In the genomic region with DNA sequence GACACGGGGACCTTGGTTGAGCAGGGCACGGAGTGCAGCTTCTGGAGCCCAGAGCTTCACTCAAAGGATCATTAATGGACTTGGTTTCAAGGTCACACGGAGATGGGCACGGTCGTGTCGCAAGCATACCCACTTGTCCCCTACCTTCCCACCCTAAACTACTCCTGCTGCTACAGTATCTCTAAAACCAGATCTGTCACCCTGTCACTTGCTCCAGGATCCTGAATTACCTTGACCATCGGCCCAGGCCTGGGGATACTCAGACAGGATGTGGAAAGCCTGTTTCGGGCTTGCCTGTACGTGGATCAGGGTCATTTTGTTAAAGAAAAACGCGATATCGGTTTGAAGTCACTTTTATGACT, we compare ENCODE assay signal across 14 mouse cellular contexts. TPM values are rescaled to one million over a fixed set of nuclear protein-coding genes. Genes with fewer than 3 reads are reported as not detected.
A peak's percentile ranks its signal among the peaks of the same experiment; 100 is the strongest.
DNase-seq lines count a peak whose midpoint lies in the region; ATAC-seq and TF ChIP-seq lines count a peak whose summit lies in the region.
"Had no signal": no experiment of that assay in that cellular context is flagged by ENCODE, and none has a peak within 500 bp of the region (broad histone marks: within the 10 kb centered on the region; RNA-seq: fewer than 3 reads in every experiment).

No protein-coding gene starts in this region.

- 0 out of 2 replicates have a peak, but pooled peaks cover 5% of the 10 kb centered on the region for H3K36me3 ChIP-seq in lung, embryonic 14.5 days (ENCODE audit: insufficient read depth)
- 0 out of 2 replicates have a peak, but pooled peaks cover 4% of the 10 kb centered on the region for H3K36me3 ChIP-seq in intestine, embryonic 14.5 days (ENCODE audit: control insufficient read depth, insufficient read depth, low read length)
- 0 out of 2 replicates have a peak, but pooled peaks cover 3% of the 10 kb centered on the region for H3K36me3 ChIP-seq in neural tube, embryonic 15.5 days
- no peaks in the 10 kb centered on the region for H3K36me3 ChIP-seq in midbrain, embryonic 13.5 days
- H3K36me3 ChIP-seq: heart, embryonic 10.5 days; liver, embryonic 15.5 days had no signal

- peak overlapping the region; percentile 90 for H3K4me3 ChIP-seq in lung, embryonic 14.5 days (ENCODE audit: low read depth, low read length)
- peak overlapping the region; percentile 36 for H3K4me3 ChIP-seq in intestine, embryonic 14.5 days (ENCODE audit: low read depth, low read length)
- peak overlapping the region; percentile 81 for H3K4me3 ChIP-seq in neural tube, embryonic 15.5 days (replicated peaks)
- H3K4me3 ChIP-seq in midbrain, embryonic 13.5 days (replicated peaks): no peak overlapping the region
- H3K4me3 ChIP-seq: liver, embryonic 15.5 days had no signal

- TF ChIP-seq CTCF in lung, embryonic 14.5 days (IDR thresholded peaks at IDR 0.05; ENCODE audit: low read depth): no peak

- peak overlapping the region; percentile 89; the same call in 1 of the 2 replicates for H3K27ac ChIP-seq in lung, embryonic 14.5 days (ENCODE audit: low read depth)
- no peak overlapping the region for H3K27ac ChIP-seq in intestine, embryonic 14.5 days (ENCODE audit: low read depth)
- peak overlapping the region; percentile 89 for H3K27ac ChIP-seq in neural tube, embryonic 15.5 days (replicated peaks)
- no peak overlapping the region for H3K27ac ChIP-seq in midbrain, embryonic 13.5 days
- H3K27ac ChIP-seq: heart, embryonic 10.5 days; liver, embryonic 15.5 days had no signal

- no peak for ATAC-seq in lung, embryonic 14.5 days (ENCODE audit: insufficient read depth)
- ATAC-seq in intestine, embryonic 14.5 days (replicated peaks; ENCODE audit: low FRiP score, low TSS enrichment, low read depth): no peak
- ATAC-seq in neural tube, embryonic 15.5 days (ENCODE audit: low FRiP score): no peak
- ATAC-seq in midbrain, embryonic 13.5 days: no peak
- ATAC-seq: midbrain, embryonic 16.5 days had no signal

- DNase-seq in lung, embryonic 14.5 days: no peak
- DNase-seq in lung, adult 18-20 months: no peak
- peak; percentile 67 for DNase-seq in intestine, embryonic 14.5 days (ENCODE audit: low spot score)
- peak; percentile 30 for DNase-seq in kidney, postnatal 14 days
- no peak for DNase-seq in right cerebral cortex, adult 2 months (ENCODE audit: low spot score in 2 of 2)
- no peak for DNase-seq in left cerebral cortex, adult 8-10 months (ENCODE audit: low spot score in 2 of 2)
- DNase-seq: cerebellum, postnatal 25 days; layer of hippocampus, postnatal 36 days had no signal

- peak overlapping the region; percentile 64 for H3K9ac ChIP-seq in lung, embryonic 14.5 days
- peak overlapping the region; percentile 51 for H3K9ac ChIP-seq in intestine, embryonic 14.5 days (ENCODE audit: low read length)
- H3K9ac ChIP-seq in neural tube, embryonic 15.5 days (replicated peaks): peak overlapping the region; percentile 63
- H3K9ac ChIP-seq in midbrain, embryonic 13.5 days (replicated peaks): no peak overlapping the region
- H3K9ac ChIP-seq: liver, embryonic 15.5 days had no signal

- H3K27me3 ChIP-seq in lung, embryonic 14.5 days (ENCODE audit: insufficient read depth, low read length): peaks cover 90% of the 10 kb centered on the region
- peaks cover 73% of the 10 kb centered on the region for H3K27me3 ChIP-seq in intestine, embryonic 14.5 days (replicated peaks; ENCODE audit: control insufficient read depth, insufficient read depth, low read length)
- H3K27me3 ChIP-seq in neural tube, embryonic 15.5 days (replicated peaks): no peaks in the 10 kb centered on the region
- H3K27me3 ChIP-seq in midbrain, embryonic 13.5 days: peaks cover 100% of the 10 kb centered on the region

- no peaks in the 10 kb centered on the region for H3K9me3 ChIP-seq in lung, embryonic 14.5 days (ENCODE audit: low read depth, low read length)
- H3K9me3 ChIP-seq in intestine, embryonic 14.5 days (ENCODE audit: control insufficient read depth, low read length): no peaks in the 10 kb centered on the region
- H3K9me3 ChIP-seq in neural tube, embryonic 15.5 days (replicated peaks): no peaks in the 10 kb centered on the region
- no peaks in the 10 kb centered on the region for H3K9me3 ChIP-seq in midbrain, embryonic 13.5 days
- H3K9me3 ChIP-seq: heart, embryonic 10.5 days; liver, embryonic 15.5 days had no signal

- H3K4me2 ChIP-seq in lung, embryonic 14.5 days: peak overlapping the region; percentile 87
- peak overlapping the region; percentile 78 for H3K4me2 ChIP-seq in intestine, embryonic 14.5 days (ENCODE audit: low read length)
- H3K4me2 ChIP-seq in neural tube, embryonic 15.5 days: peak overlapping the region; percentile 85
- H3K4me2 ChIP-seq in midbrain, embryonic 13.5 days (replicated peaks): no peak overlapping the region
- H3K4me2 ChIP-seq: liver, embryonic 15.5 days had no signal

- H3K4me1 ChIP-seq in lung, embryonic 14.5 days (ENCODE audit: insufficient read depth): 0 out of 2 replicates have a peak, but pooled peaks cover 3% of the 10 kb centered on the region
- H3K4me1 ChIP-seq in intestine, embryonic 14.5 days (replicated peaks; ENCODE audit: control insufficient read depth, insufficient read depth, low read length): peaks cover 41% of the 10 kb centered on the region
- peaks cover 68% of the 10 kb centered on the region for H3K4me1 ChIP-seq in neural tube, embryonic 15.5 days
- 0 out of 2 replicates have a peak, but pooled peaks cover 6% of the 10 kb centered on the region for H3K4me1 ChIP-seq in midbrain, embryonic 13.5 days (replicated peaks)

- WGBS in lung, embryonic 14.5 days: 30% methylated on average over 12 of the region's 12 CpGs
- WGBS in intestine, embryonic 14.5 days: 33% methylated on average over 12 of the region's 12 CpGs
- WGBS in neural tube, embryonic 15.5 days: 6% methylated on average over 12 of the region's 12 CpGs
- WGBS in midbrain, embryonic 13.5 days: 7% methylated on average over 12 of the region's 12 CpGs

RNA-seq across cellular contexts. Expression of gene Hoxa6, which starts 1.1 kb away (rescaled TPM):
- 4.0 and 5.1 TPM in 2 replicates for polyA plus RNA-seq in lung, embryonic 14.5 days (2014; fragmentation: Nextera tagmentation; extraction: Ambion mirVana)
- 2.5 and 3.9 TPM in 2 replicates for polyA plus RNA-seq in intestine, embryonic 14.5 days (2014; fragmentation: Nextera tagmentation; extraction: Ambion mirVana)
- polyA plus RNA-seq in neural tube, embryonic 15.5 days (2015; fragmentation: Nextera tagmentation; extraction: Ambion mirVana): 10.3 and 15.0 TPM in 2 replicates
- polyA plus RNA-seq in midbrain, embryonic 13.5 days (2015; fragmentation: Nextera tagmentation; extraction: Ambion mirVana): not detected in 2 replicates
- total RNA-seq in left cerebral cortex, adult 8-10 months (2022): not detected
- total RNA-seq: layer of hippocampus, postnatal 36 days had no signal
- polyA plus RNA-seq: liver, embryonic 15.5 days; midbrain, embryonic 16.5 days had no signal

RNA-seq across cellular contexts. Expression of gene Hoxa3, which starts 3.5 kb away (rescaled TPM):
- polyA plus RNA-seq in lung, embryonic 14.5 days (2014; fragmentation: Nextera tagmentation; extraction: Ambion mirVana): 10.3 and 11.3 TPM in 2 replicates
- 9.2 and 9.7 TPM in 2 replicates for polyA plus RNA-seq in intestine, embryonic 14.5 days (2014; fragmentation: Nextera tagmentation; extraction: Ambion mirVana)
- 10.7 and 14.6 TPM in 2 replicates for polyA plus RNA-seq in neural tube, embryonic 15.5 days (2015; fragmentation: Nextera tagmentation; extraction: Ambion mirVana)
- not detected in 2 replicates for polyA plus RNA-seq in midbrain, embryonic 13.5 days (2015; fragmentation: Nextera tagmentation; extraction: Ambion mirVana)
- not detected for total RNA-seq in left cerebral cortex, adult 8-10 months (2022)
- total RNA-seq: layer of hippocampus, postnatal 36 days had no signal
- polyA plus RNA-seq: midbrain, embryonic 16.5 days had no signal

RNA-seq across cellular contexts. Expression of gene Gm28308, which starts 3.5 kb away (rescaled TPM):
- polyA plus RNA-seq in lung, embryonic 14.5 days (2014; fragmentation: Nextera tagmentation; extraction: Ambion mirVana): not detected in 2 replicates
- polyA plus RNA-seq in intestine, embryonic 14.5 days (2014; fragmentation: Nextera tagmentation; extraction: Ambion mirVana): not detected in 2 replicates
- not detected in 2 replicates for polyA plus RNA-seq in neural tube, embryonic 15.5 days (2015; fragmentation: Nextera tagmentation; extraction: Ambion mirVana)
- not detected in 2 replicates for polyA plus RNA-seq in midbrain, embryonic 13.5 days (2015; fragmentation: Nextera tagmentation; extraction: Ambion mirVana)
- total RNA-seq in left cerebral cortex, adult 8-10 months (2022): not detected
- total RNA-seq: layer of hippocampus, postnatal 36 days had no signal
- polyA plus RNA-seq: brain, embryonic 14.5 days; heart, embryonic 10.5 days; liver, embryonic 15.5 days; midbrain, embryonic 16.5 days had no signal

RNA-seq across cellular contexts. Expression of gene Hoxa5, which starts 5.3 kb away (rescaled TPM):
- 58.3 and 58.5 TPM in 2 replicates for polyA plus RNA-seq in lung, embryonic 14.5 days (2014; fragmentation: Nextera tagmentation; extraction: Ambion mirVana)
- 30.1 and 34.1 TPM in 2 replicates for polyA plus RNA-seq in intestine, embryonic 14.5 days (2014; fragmentation: Nextera tagmentation; extraction: Ambion mirVana)
- 26.8 and 73.9 TPM in 2 replicates for polyA plus RNA-seq in neural tube, embryonic 15.5 days (2015; fragmentation: Nextera tagmentation; extraction: Ambion mirVana)
- polyA plus RNA-seq in midbrain, embryonic 13.5 days (2015; fragmentation: Nextera tagmentation; extraction: Ambion mirVana): 0.08 and 0.17 TPM in 2 replicates
- not detected for total RNA-seq in left cerebral cortex, adult 8-10 months (2022)
- total RNA-seq: layer of hippocampus, postnatal 36 days had no signal
- polyA plus RNA-seq: midbrain, embryonic 16.5 days had no signal

RNA-seq across cellular contexts. Expression of gene Hoxa7, which starts 12.0 kb away (rescaled TPM):
- polyA plus RNA-seq in lung, embryonic 14.5 days (2014; fragmentation: Nextera tagmentation; extraction: Ambion mirVana): 5.8 and 7.4 TPM in 2 replicates
- 9.2 and 10.1 TPM in 2 replicates for polyA plus RNA-seq in intestine, embryonic 14.5 days (2014; fragmentation: Nextera tagmentation; extraction: Ambion mirVana)
- 86.8 and 109 TPM in 2 replicates for polyA plus RNA-seq in neural tube, embryonic 15.5 days (2015; fragmentation: Nextera tagmentation; extraction: Ambion mirVana)
- not detected in 2 replicates for polyA plus RNA-seq in midbrain, embryonic 13.5 days (2015; fragmentation: Nextera tagmentation; extraction: Ambion mirVana)
- not detected for total RNA-seq in left cerebral cortex, adult 8-10 months (2022)
- total RNA-seq: layer of hippocampus, postnatal 36 days had no signal
- polyA plus RNA-seq: midbrain, embryonic 16.5 days had no signal

Comparison
In these comparisons a context has a peak if more than half of its experiments do, and no peak if none do; other contexts are left out.
1. DNase-seq: peak in intestine, embryonic 14.5 days (single experiment) and kidney, postnatal 14 days (single experiment); none in lung, embryonic 14.5 days (single experiment), lung, adult 18-20 months (0 of 2), right cerebral cortex, adult 2 months (0 of 2) and left cerebral cortex, adult 8-10 months (0 of 2).
2. H3K27ac ChIP-seq: peak in lung, embryonic 14.5 days (single experiment) and neural tube, embryonic 15.5 days (single experiment); none in intestine, embryonic 14.5 days (single experiment) and midbrain, embryonic 13.5 days (single experiment).
3. RNA of gene Hoxa3, which starts 3.5 kb away (polyA plus RNA-seq): 10.7 to 14.6 TPM in neural tube, embryonic 15.5 days, 10.3 to 11.3 TPM in lung, embryonic 14.5 days and 9.2 to 9.7 TPM in intestine, embryonic 14.5 days; not detected in midbrain, embryonic 13.5 days; every median in the first group is over 10 times any median in the second.